Mouse (Mus musculus) midbrain, postnatal 0 days (tissue): ENCODE data around the gene Mmadhc. TPM values are rescaled to one million over a fixed set of nuclear protein-coding genes. Genes with fewer than 3 reads are reported as not detected.
A peak's percentile ranks its signal among the peaks of the same experiment; 100 is the strongest.

Experiments
- ATAC-seq: fragments of 200-750 bp; cut with Nextera tagmentation; 2 replicates; pipeline ENCODE4 v1.8.0; 2017; ENCODE audit warnings: moderate number of reproducible peaks, mild to moderate bottlenecking, moderate TSS enrichment, moderate library complexity; ENCODE audit not compliant: low FRiP score
- DNase-seq: peaks from one replicate; pipeline ENCODE4 v3.0.0-alpha.2; 2015; ENCODE audit warnings: low spot score
- H3K27ac ChIP-seq: fragments of 300-500 bp; sonication (generic); 2 replicates; pipeline ENCODE4 v1.5.1; 2014; ENCODE audit warnings: low read depth, mild to moderate bottlenecking, low read length, mixed read lengths
- H3K27me3 ChIP-seq: fragments of 300-500 bp; sonication (generic); 2 replicates; pipeline ENCODE4 v1.6.1; 2014; ENCODE audit warnings: low read length, control low read depth, mixed read lengths; ENCODE audit not compliant: insufficient read depth
- H3K36me3 ChIP-seq: fragments of 300-500 bp; sonication (generic); 2 replicates; pipeline ENCODE4 v1.6.1; 2014; ENCODE audit warnings: low read length, control low read depth, mixed read lengths; ENCODE audit not compliant: insufficient read depth
- H3K4me1 ChIP-seq: fragments of 300-500 bp; sonication (generic); 2 replicates; pipeline ENCODE4 v1.6.1; 2014; ENCODE audit warnings: mild to moderate bottlenecking, control low read depth, antibody characterized with exemption, low read length, mixed read lengths; ENCODE audit not compliant: insufficient read depth
- H3K4me2 ChIP-seq: fragments of 300-500 bp; sonication (generic); 2 replicates; pipeline ENCODE4 v1.6.1; 2014; ENCODE audit warnings: low read depth, mild to moderate bottlenecking, low read length, mixed read lengths; ENCODE audit not compliant: poor library complexity, severe bottlenecking
- H3K4me3 ChIP-seq: fragments of 300-500 bp; sonication (generic); 2 replicates; pipeline ENCODE4 v1.5.1; 2014; ENCODE audit warnings: low read depth, mild to moderate bottlenecking, low read length, moderate library complexity
- H3K9ac ChIP-seq: fragments of 300-500 bp; sonication (generic); replicated peaks from 2 replicates; pipeline ENCODE4 v1.6.1; 2014; ENCODE audit warnings: mild to moderate bottlenecking, low read length, moderate library complexity, mixed read lengths; ENCODE audit not compliant: poor library complexity, severe bottlenecking
- H3K9me3 ChIP-seq: fragments of 300-500 bp; sonication (generic); 2 replicates; pipeline ENCODE4 v1.6.1; 2016; ENCODE audit warnings: low read length, control low read depth
- CTCF ChIP-seq: IDR thresholded peaks from 2 replicates; pipeline ENCODE4 v1.5.1; 2016; ENCODE audit warnings: antibody characterized with exemption, mild to moderate bottlenecking
- WGBS: fragments of 180-500 bp; shearing (Covaris S2); extraction: QIAGEN DNeasy Blood & Tissue Kit; methylation state at CpG from one replicate; pipeline ENCODE4 v1.1.7; 2014; 5-methylcytosine and 5-hydroxymethylcytosine counted together
- polyA plus RNA-seq: library from polyadenylated mRNA; unstranded; fragments of >200 nt; fragmentation: Nextera tagmentation; extraction: Ambion mirVana; gene quantifications from 2 replicates; pipeline ENCODE4 v1.2.1, GENCODE M21; 2015
- total RNA-seq: library from RNA; depleted of rRNA; stranded (reverse); fragments of >200 nt; gene quantifications from 2 replicates; pipeline ENCODE4 v1.2.3, GENCODE M21; 2014; rRNA removed

The Mmadhc gene
- total and polyA plus RNA-seq, 2 experiments from 2014 or later: 58.0 to 130 TPM

GRCm38 (mm10) chr2:50254955-50255354, 41.6 kb downstream of the Mmadhc start:
- H3K4me1 ChIP-seq: no peaks in the 10 kb centered on the region
- H3K4me3 ChIP-seq: no peak overlapping the region
- WGBS: 90% methylated on average over 5 of the region's 5 CpGs
- no peaks in the 10 kb centered on the region for H3K9me3 ChIP-seq
- H3K27me3 ChIP-seq: no peaks in the 10 kb centered on the region
- H3K36me3 ChIP-seq: no peaks in the 10 kb centered on the region
- no peak overlapping the region for H3K27ac ChIP-seq
- no peak for TF ChIP-seq CTCF
- DNase-seq (no peak), ATAC-seq (no peak)
- no peak overlapping the region for H3K9ac ChIP-seq
- no peak overlapping the region for H3K4me2 ChIP-seq

GRCm38 (mm10) chr2:50248551-50248950, 48.0 kb downstream of the Mmadhc start:
- Histone ChIP-seq H3K27me3 (no peaks in the 10 kb centered on the region), H3K9me3 (no peaks in the 10 kb centered on the region), H3K27ac (no peak overlapping the region), H3K4me1 (no peaks in the 10 kb centered on the region), H3K4me3 (no peak overlapping the region), H3K9ac (no peak overlapping the region), H3K36me3 (no peaks in the 10 kb centered on the region), H3K4me2 (no peak overlapping the region)
- no peak for TF ChIP-seq CTCF
- DNase-seq (no peak), ATAC-seq (no peak)
- 78% methylated on average over 3 of the region's 3 CpGs for WGBS

GRCm38 (mm10) chr2:50233491-50233890, 63.1 kb downstream of the Mmadhc start:
- no peaks in the 10 kb centered on the region for H3K27me3 ChIP-seq
- DNase-seq (peak; percentile 16), ATAC-seq (no peak)
- H3K4me2 ChIP-seq: no peak overlapping the region
- WGBS: 26% methylated on average over 8 of the region's 8 CpGs
- no peaks in the 10 kb centered on the region for H3K9me3 ChIP-seq
- no peak overlapping the region for H3K27ac ChIP-seq
- no peaks in the 10 kb centered on the region for H3K36me3 ChIP-seq
- H3K4me3 ChIP-seq: no peak overlapping the region
- no peak overlapping the region for H3K9ac ChIP-seq
- TF ChIP-seq CTCF: no peak
- H3K4me1 ChIP-seq: no peaks in the 10 kb centered on the region

Other genes with a start within 250 kb of the Mmadhc start
- 14.0 and 29.5 TPM in 2 replicates for gene Lypd6, start 230.4 kb downstream of the Mmadhc start, total RNA-seq
- 20.4 and 25.7 TPM in 2 replicates for gene Lypd6, start 230.4 kb downstream of the Mmadhc start, polyA plus RNA-seq